Mouse (Mus musculus) frontal cortex, postnatal 36 days (tissue): ENCODE measurements around the gene Acsl3.

Source experiments
- DNase-seq, 2 experiments: peaks; one replicate each; pipeline ENCODE4 v3.0.0; 2022; ENCODE audit warnings: low spot score in 2 of 2

The Acsl3 gene

GRCm38 (mm10) chr1:78742198-78742597 is 84.6 kb downstream of the Acsl3 start:
- DNase-seq, result peak; percentile 44 to 66

DNA sequence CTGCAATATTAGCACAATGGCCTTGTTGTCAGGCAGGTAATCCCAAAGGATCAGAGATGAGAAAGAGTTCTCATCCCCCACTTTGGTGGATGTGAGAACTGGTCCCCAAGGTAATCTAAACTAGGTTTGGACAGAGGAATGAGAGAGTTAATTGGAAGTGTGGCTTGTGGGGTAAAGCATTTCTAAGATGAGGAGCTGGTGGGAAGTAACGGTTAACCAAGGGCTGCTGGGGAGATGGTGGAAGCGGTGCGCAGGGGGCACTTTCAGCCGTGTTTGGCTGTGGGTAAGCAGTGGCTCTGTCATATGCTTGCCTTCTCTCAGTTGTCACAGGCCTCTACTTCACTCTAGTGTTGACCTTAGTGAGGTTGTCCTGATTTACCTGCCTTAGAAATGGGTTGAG is 85.7 kb downstream of the Acsl3 start:
- no peak for DNase-seq

DNA sequence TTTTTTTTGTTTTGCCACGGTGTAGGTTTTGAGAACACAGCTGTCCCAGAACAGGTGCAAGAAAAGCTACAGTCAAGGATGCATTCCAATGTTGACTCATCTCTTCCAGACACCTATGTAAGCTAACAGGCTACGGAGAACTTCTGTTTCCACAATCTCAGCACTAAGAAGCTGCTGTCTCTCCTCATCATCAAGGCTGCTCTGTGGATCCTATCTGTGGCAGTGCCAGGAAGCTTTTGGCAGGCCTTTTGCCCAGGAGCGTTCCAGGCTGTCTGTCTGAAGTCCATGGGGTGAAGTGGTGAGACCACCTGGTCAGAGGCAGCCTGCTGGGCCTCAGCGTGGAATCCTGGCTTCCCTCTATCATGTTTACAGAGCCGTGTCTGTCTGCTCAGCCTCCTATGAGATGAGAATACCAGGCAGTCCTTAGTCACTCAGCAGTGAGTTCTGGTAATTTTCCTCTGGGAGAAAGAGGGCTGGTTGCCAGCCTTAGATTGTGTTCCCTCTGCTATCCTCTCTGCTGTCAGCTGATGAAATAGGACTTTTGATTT is 87.7 kb downstream of the Acsl3 start:
- peak; percentile 58 to 73 for DNase-seq
